Mouse (Mus musculus) heart, adult 2 months (tissue): ENCODE results near the gene Rnf150.

Experiments
- CTCF ChIP-seq: fragments of 200-600 bp; IDR thresholded peaks from 2 replicates; pipeline ENCODE4 v1.8.1; 2022; ENCODE audit warnings: antibody characterized with exemption, mild to moderate bottlenecking, moderate library complexity
- POLR2A ChIP-seq: fragments of 200-500 bp; IDR thresholded peaks from 2 replicates; pipeline ENCODE4 v1.6.1; 2011; ENCODE audit warnings: mild to moderate bottlenecking, low read depth, low read length, control low read depth; ENCODE audit not compliant: insufficient read depth

DNA sequence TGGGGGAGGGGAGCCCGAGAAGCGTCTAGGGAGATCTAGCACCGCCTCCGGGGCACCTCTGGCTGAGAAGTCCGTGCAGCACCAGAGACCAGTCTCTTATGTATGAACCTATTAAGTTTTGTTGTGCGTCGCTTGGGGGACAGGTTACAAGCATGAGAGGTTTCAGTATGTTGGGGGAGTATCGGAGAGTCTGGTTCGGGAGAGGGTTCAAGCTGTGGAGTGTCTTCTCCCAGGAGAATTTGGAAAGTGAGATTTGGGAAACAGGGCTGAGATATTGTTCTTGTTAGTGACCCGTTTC is 1.3 kb downstream of the Rnf150 start:
- TF ChIP-seq POLR2A (no peak), CTCF (no peak)
